Comparison of ENCODE assay signal across 26 mouse cellular contexts in the genomic region with DNA sequence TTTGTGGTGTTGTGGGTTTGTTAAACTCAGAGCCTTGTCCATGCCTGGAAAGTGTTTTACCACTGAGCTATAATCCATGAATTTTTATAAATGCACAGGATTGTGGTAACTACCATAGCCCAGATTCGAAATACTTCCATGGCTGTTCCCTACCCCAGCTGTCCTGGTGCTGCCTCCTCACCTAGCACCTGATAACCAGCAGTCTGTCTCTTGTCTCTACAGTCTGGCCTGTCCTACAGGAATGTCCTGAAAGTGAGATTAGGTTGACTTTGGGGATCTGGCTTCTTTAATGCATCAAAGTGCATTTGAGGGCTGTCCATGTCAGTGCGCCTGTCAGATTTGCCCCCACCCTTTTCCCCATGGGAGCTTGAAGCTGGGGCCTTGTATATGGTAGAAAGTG. TPM values are rescaled to one million over a fixed set of nuclear protein-coding genes. Genes with fewer than 3 reads are reported as not detected.
DNase-seq lines count a peak whose midpoint lies in the region; ATAC-seq lines count a peak whose summit lies in the region.
"Had no signal": no experiment of that assay in that cellular context is flagged by ENCODE, and none has a peak within 500 bp of the region (broad histone marks: within the 10 kb centered on the region; RNA-seq: fewer than 3 reads in every experiment).

No protein-coding gene starts in this region.

- no peak for DNase-seq in forebrain, embryonic 10.5 days (ENCODE audit: extremely low spot score, low spot score)
- no peak for DNase-seq in midbrain, embryonic 14.5 days
- DNase-seq in lung, adult 18-20 months: no peak
- DNase-seq: adrenal gland, postnatal 10 days; cerebellum, adult 8-10 months; cerebellum, postnatal 25 days; gastrocnemius, postnatal 10 days; heart, postnatal 4 days; kidney, adult 18-20 months; kidney, postnatal 25 days; liver, postnatal 0 days; lung, postnatal 4 days; right cerebral cortex, postnatal 14 days had no signal

- H3K9ac ChIP-seq in forebrain, embryonic 13.5 days: no peak overlapping the region
- no peak overlapping the region for H3K9ac ChIP-seq in hindbrain, embryonic 13.5 days
- H3K9ac ChIP-seq in hindbrain, embryonic 12.5 days: no peak overlapping the region
- no peak overlapping the region for H3K9ac ChIP-seq in midbrain, embryonic 14.5 days (replicated peaks; ENCODE audit: low read length)
- no peak overlapping the region for H3K9ac ChIP-seq in midbrain, embryonic 16.5 days (ENCODE audit: low read depth, low read length)
- H3K9ac ChIP-seq: heart, embryonic 15.5 days; kidney, embryonic 15.5 days; liver, embryonic 12.5 days; liver, postnatal 0 days; neural tube, embryonic 15.5 days; stomach, embryonic 15.5 days had no signal

- no peak for ATAC-seq in forebrain, embryonic 13.5 days
- ATAC-seq in hindbrain, embryonic 13.5 days (ENCODE audit: low FRiP score): no peak
- no peak for ATAC-seq in hindbrain, embryonic 12.5 days (ENCODE audit: low FRiP score)
- no peak for ATAC-seq in midbrain, embryonic 14.5 days (ENCODE audit: low FRiP score, low TSS enrichment)
- ATAC-seq in midbrain, embryonic 16.5 days: no peak
- ATAC-seq: liver, embryonic 12.5 days; liver, postnatal 0 days; lung, postnatal 0 days; Patski had no signal

- H3K27ac ChIP-seq in forebrain, embryonic 13.5 days: peak overlapping the region; percentile 25; the same call in 1 of the 2 replicates
- H3K27ac ChIP-seq in forebrain, embryonic 10.5 days: no peak overlapping the region
- peak overlapping the region; percentile 58; the same call in 1 of the 2 replicates for H3K27ac ChIP-seq in hindbrain, embryonic 13.5 days
- no peak overlapping the region for H3K27ac ChIP-seq in hindbrain, embryonic 12.5 days
- peak overlapping the region; percentile 63 for H3K27ac ChIP-seq in midbrain, embryonic 14.5 days (replicated peaks; ENCODE audit: low read depth, low read length)
- no peak overlapping the region; the same call in 1 of the 2 replicates for H3K27ac ChIP-seq in midbrain, embryonic 16.5 days (ENCODE audit: low read length)
- H3K27ac ChIP-seq: heart, embryonic 15.5 days; kidney, embryonic 15.5 days; left cerebral cortex, adult 2 months; liver, embryonic 12.5 days; neural tube, embryonic 15.5 days; stomach, embryonic 15.5 days had no signal

- 97% methylated on average over 2 of the region's 2 CpGs for WGBS in forebrain, embryonic 13.5 days
- WGBS in forebrain, embryonic 10.5 days: 98% methylated on average over 2 of the region's 2 CpGs
- WGBS in hindbrain, embryonic 13.5 days: 96% methylated on average over 2 of the region's 2 CpGs
- WGBS in hindbrain, embryonic 12.5 days: 95% methylated on average over 2 of the region's 2 CpGs
- WGBS in midbrain, embryonic 14.5 days: 90% methylated on average over 2 of the region's 2 CpGs
- 80% methylated on average over 2 of the region's 2 CpGs for WGBS in midbrain, embryonic 16.5 days

- no peaks in the 10 kb centered on the region for H3K27me3 ChIP-seq in forebrain, embryonic 13.5 days
- H3K27me3 ChIP-seq in forebrain, embryonic 10.5 days (ENCODE audit: poor library complexity, severe bottlenecking): no peaks in the 10 kb centered on the region
- H3K27me3 ChIP-seq in hindbrain, embryonic 13.5 days: no peaks in the 10 kb centered on the region
- no peaks in the 10 kb centered on the region for H3K27me3 ChIP-seq in hindbrain, embryonic 12.5 days
- H3K27me3 ChIP-seq in midbrain, embryonic 14.5 days (ENCODE audit: control insufficient read depth, insufficient read depth, low read length): no peaks in the 10 kb centered on the region
- no peaks in the 10 kb centered on the region for H3K27me3 ChIP-seq in midbrain, embryonic 16.5 days (ENCODE audit: control insufficient read depth, insufficient read depth, low read depth, low read length)
- H3K27me3 ChIP-seq: heart, embryonic 15.5 days; kidney, embryonic 15.5 days; liver, embryonic 12.5 days; neural tube, embryonic 15.5 days; stomach, embryonic 15.5 days had no signal

- no peaks in the 10 kb centered on the region for H3K36me3 ChIP-seq in forebrain, embryonic 13.5 days (ENCODE audit: poor library complexity, severe bottlenecking)
- no peaks in the 10 kb centered on the region for H3K36me3 ChIP-seq in forebrain, embryonic 10.5 days (replicated peaks)
- H3K36me3 ChIP-seq in hindbrain, embryonic 13.5 days: no peaks in the 10 kb centered on the region
- no peaks in the 10 kb centered on the region for H3K36me3 ChIP-seq in hindbrain, embryonic 12.5 days
- H3K36me3 ChIP-seq in midbrain, embryonic 14.5 days (ENCODE audit: control insufficient read depth, insufficient read depth, low read length): no peaks in the 10 kb centered on the region
- H3K36me3 ChIP-seq in midbrain, embryonic 16.5 days (ENCODE audit: control insufficient read depth, insufficient read depth, low read length): no peaks in the 10 kb centered on the region
- H3K36me3 ChIP-seq: heart, embryonic 15.5 days; kidney, embryonic 15.5 days; liver, embryonic 12.5 days; neural tube, embryonic 15.5 days; stomach, embryonic 15.5 days had no signal

- no peak overlapping the region for H3K4me3 ChIP-seq in forebrain, embryonic 13.5 days
- no peak overlapping the region for H3K4me3 ChIP-seq in forebrain, embryonic 10.5 days
- H3K4me3 ChIP-seq in hindbrain, embryonic 13.5 days: no peak overlapping the region
- no peak overlapping the region for H3K4me3 ChIP-seq in hindbrain, embryonic 12.5 days
- H3K4me3 ChIP-seq in midbrain, embryonic 14.5 days (replicated peaks; ENCODE audit: low read depth, low read length): no peak overlapping the region
- no peak overlapping the region for H3K4me3 ChIP-seq in midbrain, embryonic 16.5 days (ENCODE audit: low read depth, low read length)
- H3K4me3 ChIP-seq: heart, embryonic 15.5 days; kidney, embryonic 15.5 days; left cerebral cortex, adult 2 months; liver, embryonic 12.5 days; megakaryocyte, embryonic 14.5 days; neural tube, embryonic 15.5 days; stomach, embryonic 15.5 days had no signal

- no peak overlapping the region for H3K4me2 ChIP-seq in forebrain, embryonic 13.5 days
- H3K4me2 ChIP-seq in hindbrain, embryonic 13.5 days: no peak overlapping the region
- no peak overlapping the region for H3K4me2 ChIP-seq in hindbrain, embryonic 12.5 days (replicated peaks)
- H3K4me2 ChIP-seq in midbrain, embryonic 14.5 days (ENCODE audit: low read length): no peak overlapping the region
- no peak overlapping the region for H3K4me2 ChIP-seq in midbrain, embryonic 16.5 days (ENCODE audit: low read length)
- H3K4me2 ChIP-seq: heart, embryonic 15.5 days; kidney, embryonic 15.5 days; liver, embryonic 12.5 days; neural tube, embryonic 15.5 days; stomach, embryonic 15.5 days had no signal

- H3K9me3 ChIP-seq in forebrain, embryonic 13.5 days (replicated peaks): no peaks in the 10 kb centered on the region
- H3K9me3 ChIP-seq in forebrain, embryonic 10.5 days: no peaks in the 10 kb centered on the region
- H3K9me3 ChIP-seq in hindbrain, embryonic 13.5 days: no peaks in the 10 kb centered on the region
- H3K9me3 ChIP-seq in hindbrain, embryonic 12.5 days (replicated peaks): no peaks in the 10 kb centered on the region
- H3K9me3 ChIP-seq in midbrain, embryonic 14.5 days (ENCODE audit: control insufficient read depth, low read length): no peaks in the 10 kb centered on the region
- no peaks in the 10 kb centered on the region for H3K9me3 ChIP-seq in midbrain, embryonic 16.5 days (replicated peaks; ENCODE audit: control insufficient read depth, low read length, poor library complexity, severe bottlenecking)
- H3K9me3 ChIP-seq: heart, embryonic 15.5 days; kidney, embryonic 15.5 days; liver, embryonic 12.5 days; megakaryocyte, embryonic 14.5 days; neural tube, embryonic 15.5 days; stomach, embryonic 15.5 days had no signal

- peaks cover 12% of the 10 kb centered on the region for H3K4me1 ChIP-seq in forebrain, embryonic 13.5 days
- peaks cover 21% of the 10 kb centered on the region for H3K4me1 ChIP-seq in forebrain, embryonic 10.5 days
- H3K4me1 ChIP-seq in hindbrain, embryonic 13.5 days (replicated peaks): peaks cover 20% of the 10 kb centered on the region
- H3K4me1 ChIP-seq in hindbrain, embryonic 12.5 days: peaks cover 13% of the 10 kb centered on the region
- H3K4me1 ChIP-seq in midbrain, embryonic 14.5 days (ENCODE audit: control insufficient read depth, insufficient read depth, low read length): peaks cover 12% of the 10 kb centered on the region; the same call in 1 of the 2 replicates
- no peaks in the 10 kb centered on the region; the same call in 1 of the 2 replicates for H3K4me1 ChIP-seq in midbrain, embryonic 16.5 days (ENCODE audit: control insufficient read depth, insufficient read depth, low read length)
- H3K4me1 ChIP-seq: kidney, embryonic 15.5 days; liver, embryonic 12.5 days; stomach, embryonic 15.5 days had no signal

RNA-seq across cellular contexts. Expression of a gene that starts 29.2 kb away (rescaled TPM):
- 6.4 and 7.3 TPM in 2 replicates for polyA plus RNA-seq in forebrain, embryonic 13.5 days (2015; fragmentation: Nextera tagmentation; extraction: Ambion mirVana)
- 14.9 and 15.9 TPM in 2 replicates for polyA plus RNA-seq in forebrain, embryonic 10.5 days (2016; fragmentation: Nextera tagmentation; extraction: Ambion mirVana)
- 20.5 and 21.4 TPM in 2 replicates for polyA plus RNA-seq in hindbrain, embryonic 13.5 days (2015; fragmentation: Nextera tagmentation; extraction: Ambion mirVana)
- 19.4 and 22.6 TPM in 2 replicates for polyA plus RNA-seq in hindbrain, embryonic 12.5 days (2016; fragmentation: Nextera tagmentation; extraction: Ambion mirVana)
- 21.6 and 33.5 TPM in 2 replicates for polyA plus RNA-seq in midbrain, embryonic 14.5 days (2014; fragmentation: Nextera tagmentation; extraction: Ambion mirVana)
- polyA plus RNA-seq in midbrain, embryonic 16.5 days (2015; fragmentation: Nextera tagmentation; extraction: Ambion mirVana): 21.6 and 29.0 TPM in 2 replicates

Comparison
In these comparisons a context has a peak if more than half of its experiments do, and no peak if none do; other contexts are left out.
1. H3K27ac ChIP-seq: peak in forebrain, embryonic 13.5 days (single experiment), hindbrain, embryonic 13.5 days (single experiment) and midbrain, embryonic 14.5 days (single experiment); none in forebrain, embryonic 10.5 days (single experiment), hindbrain, embryonic 12.5 days (single experiment) and midbrain, embryonic 16.5 days (single experiment).